Mouse (Mus musculus) cerebellum, adult 2 months (tissue): ENCODE data around the gene Fam13c.

Source experiments
- CTCF ChIP-seq: fragments of 200-500 bp; IDR thresholded peaks from 2 replicates; pipeline ENCODE4 v1.5.1; 2011; ENCODE audit warnings: low read depth, mild to moderate bottlenecking, control low read depth, low read length, moderate library complexity, borderline replicate concordance; ENCODE audit not compliant: insufficient read depth
- POLR2A ChIP-seq: fragments of 200-500 bp; IDR thresholded peaks from 2 replicates; pipeline ENCODE4 v1.6.1; 2011; ENCODE audit warnings: low read length, control low read depth, borderline replicate concordance; ENCODE audit not compliant: insufficient read depth

DNA sequence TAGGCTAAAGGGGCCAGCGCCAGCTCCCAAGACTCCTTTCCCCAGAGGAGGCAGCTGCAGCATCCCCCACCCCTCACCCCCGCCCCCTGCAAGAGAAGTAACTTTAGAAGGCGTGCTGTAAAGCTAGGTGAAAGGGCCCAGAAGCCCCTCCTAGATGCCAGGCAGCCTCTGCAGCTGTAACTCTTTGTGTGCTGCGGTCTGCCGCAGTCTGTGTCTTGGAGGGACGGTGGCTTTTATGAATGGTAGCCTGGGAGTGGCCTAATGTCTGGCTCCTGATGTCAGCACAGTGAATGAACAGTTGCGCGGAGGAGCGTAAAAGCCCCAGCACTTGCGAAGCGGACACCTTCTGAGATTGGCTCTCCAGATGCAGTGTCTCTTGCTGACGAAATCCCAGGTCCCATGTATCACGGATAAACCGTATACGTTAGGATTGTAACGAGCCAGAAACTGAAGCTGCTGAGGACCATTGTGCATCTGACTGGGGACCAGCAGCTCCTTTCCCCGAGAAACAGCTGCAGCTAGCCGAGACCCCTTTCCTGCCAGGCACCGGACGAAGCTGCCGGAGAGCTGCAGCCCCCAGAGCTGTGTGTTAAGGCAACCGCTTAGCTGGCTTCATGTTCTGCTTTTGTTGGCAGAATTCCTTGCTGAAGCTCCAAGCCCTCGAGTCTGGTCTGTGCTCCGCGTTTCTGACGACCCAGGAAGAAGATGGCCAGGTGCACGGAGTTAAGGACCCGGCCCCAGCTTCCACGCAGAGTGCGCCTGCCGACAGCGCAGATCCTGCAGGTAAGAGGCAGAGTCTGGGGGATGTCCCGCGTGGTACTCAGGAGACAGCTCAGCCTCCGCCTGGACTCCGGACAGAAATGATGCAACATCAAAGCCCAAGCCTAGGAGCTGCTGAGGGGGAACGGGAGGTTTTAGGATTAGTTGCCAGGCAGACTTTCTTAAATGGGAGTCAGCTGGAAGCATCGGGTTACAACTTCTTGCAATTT lies 80.2 kb downstream of the Fam13c start:
- TF ChIP-seq POLR2A, result no peak
- TF ChIP-seq CTCF, result no peak
